Mouse (Mus musculus): ENCODE measurements around the gene Slc16a6. TPM values are rescaled to one million over a fixed set of nuclear protein-coding genes. Genes with fewer than 3 reads are reported as not detected.

The Slc16a6 gene
- total RNA-seq (2021) (1 to 10 TPM; 4.9 to 8.2 TPM), polyA plus RNA-seq (2012; rRNA removed) (1.8 and 2.1 TPM in 2 replicates)
- long read RNA-seq, partial matches to known transcripts: 1 of 4 reads
- long read RNA-seq, other reads (novel, unspliced or antisense): 1 of 4 reads

DNA sequence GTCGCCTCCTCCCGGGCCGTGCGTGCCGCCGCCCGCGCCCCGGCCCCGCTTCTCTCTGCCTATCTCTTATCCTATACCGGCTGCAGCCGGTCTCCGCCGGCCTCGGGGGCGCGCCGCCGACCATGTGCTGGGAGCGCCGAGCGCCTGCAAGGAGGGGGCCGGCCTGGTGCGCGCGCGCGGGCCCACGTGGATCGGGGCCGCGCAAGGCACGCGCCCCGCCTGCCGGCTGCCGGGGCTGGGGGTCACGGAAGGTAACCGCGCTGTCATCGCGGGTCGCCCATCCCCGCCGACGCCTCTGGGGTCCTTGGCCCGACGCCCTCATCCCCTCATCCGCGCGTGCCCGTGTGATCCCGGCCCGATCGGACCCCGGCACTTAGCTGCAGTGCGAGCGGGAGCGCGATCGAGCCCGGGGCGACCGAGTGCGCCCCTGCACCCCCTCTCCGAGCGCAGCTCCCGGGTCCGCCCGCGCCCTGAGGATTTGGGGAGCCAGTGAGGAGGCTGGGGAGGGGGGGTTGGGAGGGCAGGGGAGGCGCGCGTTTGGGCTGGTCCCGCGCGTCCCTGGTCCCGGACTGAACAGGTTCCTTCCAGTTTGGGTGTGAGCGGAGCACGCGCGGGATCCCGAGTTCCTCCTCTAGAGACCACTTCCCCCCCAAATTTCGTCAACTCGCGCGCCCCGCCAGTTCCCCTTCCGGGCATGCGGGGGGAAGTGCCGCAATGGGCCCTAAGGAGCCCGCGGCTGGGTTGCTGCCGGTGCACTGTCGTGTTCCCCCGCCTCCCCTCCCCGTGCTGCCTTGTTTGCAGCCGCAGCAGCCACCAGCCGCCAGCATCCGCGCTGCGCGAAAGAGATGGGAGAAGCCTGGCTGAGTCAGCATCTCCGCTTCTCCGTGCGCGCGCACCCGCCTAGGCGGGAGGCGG is at the start of gene Slc16a6, which contains the start of gene Arsg:
Gene Slc16a6, minus strand, starts transcription at position 428 of the 915 bp plus-strand sequence.
Gene Arsg, plus strand, starts transcription at position 204 of the 915 bp plus-strand sequence.
- H3K27ac ChIP-seq: peak within 1 kb of the TSS; percentile 67
- DNase-seq: peak; percentile 77 to 86
- no peaks in the 10 kb centered on the region for H3K4me1 ChIP-seq (ENCODE audit: control insufficient read depth, insufficient read depth, low read length)
- H3K27me3 ChIP-seq (ENCODE audit: control insufficient read depth, insufficient read depth, low read length): no peaks in the 10 kb centered on the region
- no peaks in the 10 kb centered on the region for H3K79me2 ChIP-seq (replicated peaks; ENCODE audit: control insufficient read depth, insufficient read depth, low read length)
- peak within 1 kb of the TSS; percentile 94 for H3K4me3 ChIP-seq
- peak within 1 kb of the TSS; percentile 93 for H3K9ac ChIP-seq (ENCODE audit: low read depth, low read length)
- TF ChIP-seq CTCF (IDR thresholded peaks at IDR 0.05): no peak
- TF ChIP-seq POLR2A (IDR thresholded peaks at IDR 0.05; ENCODE audit: insufficient read depth, low read depth, low read length): 0 out of 2 replicates have a peak, but pooled peaks have one; percentile 21
- TF ChIP-seq EP300 (IDR thresholded peaks at IDR 0.05; ENCODE audit: insufficient read depth, low read depth, low read length): no peak
- no peaks in the 10 kb centered on the region for H3K36me3 ChIP-seq (ENCODE audit: control insufficient read depth, insufficient read depth, low read length)
- intact Hi-C loops (cut with DNase I): no loop called here
- whole genome bisulfite sequencing: 1% methylated on average over 107 of the region's 111 CpGs

GRCm38 (mm10) chr11:109520958-109521357 is 47.6 kb upstream of the Slc16a6 start:
- intact Hi-C loops (cut with DNase I): no loop called here
- H3K4me3 ChIP-seq: no peak overlapping the region
- H3K4me1 ChIP-seq (ENCODE audit: control insufficient read depth, insufficient read depth, low read length): no peaks in the 10 kb centered on the region
- 58% methylated on average over 7 of the region's 7 CpGs for WGBS
- H3K27ac ChIP-seq: no peak overlapping the region
- no peaks in the 10 kb centered on the region for H3K79me2 ChIP-seq (replicated peaks; ENCODE audit: control insufficient read depth, insufficient read depth, low read length)
- TF ChIP-seq POLR2A (IDR thresholded peaks at IDR 0.05; ENCODE audit: insufficient read depth, low read depth, low read length) (no peak), CTCF (IDR thresholded peaks at IDR 0.05) (no peak), EP300 (IDR thresholded peaks at IDR 0.05; ENCODE audit: insufficient read depth, low read depth, low read length) (no peak)
- no peaks in the 10 kb centered on the region for H3K27me3 ChIP-seq (ENCODE audit: control insufficient read depth, insufficient read depth, low read length)
- no peak for DNase-seq
- H3K9ac ChIP-seq (ENCODE audit: low read depth, low read length): no peak overlapping the region
- H3K36me3 ChIP-seq (ENCODE audit: control insufficient read depth, insufficient read depth, low read length): no peaks in the 10 kb centered on the region

DNA sequence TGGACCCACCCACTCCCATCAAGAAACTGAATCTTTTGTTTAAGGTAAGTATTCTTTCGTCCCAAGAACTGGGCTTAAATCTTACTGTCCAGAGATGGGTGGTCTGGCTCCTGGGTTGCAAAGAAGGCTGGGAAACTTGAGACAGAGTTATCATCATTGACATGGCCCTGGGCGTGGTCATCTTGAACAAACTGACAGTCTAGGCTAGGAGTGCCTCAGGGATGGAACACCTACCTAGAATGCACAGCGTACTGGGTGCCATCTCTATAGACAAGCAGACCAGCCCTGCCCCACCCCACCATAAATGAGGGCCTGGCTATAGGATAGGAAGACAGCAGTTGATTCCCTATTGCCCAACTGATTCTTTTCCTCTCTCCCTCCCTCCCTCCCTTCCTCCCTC is 44.4 kb upstream of the Slc16a6 start:
- H3K36me3 ChIP-seq (ENCODE audit: control insufficient read depth, insufficient read depth, low read length): no peaks in the 10 kb centered on the region
- TF ChIP-seq CTCF (IDR thresholded peaks at IDR 0.05) (no peak), POLR2A (IDR thresholded peaks at IDR 0.05; ENCODE audit: insufficient read depth, low read depth, low read length) (no peak), EP300 (IDR thresholded peaks at IDR 0.05; ENCODE audit: insufficient read depth, low read depth, low read length) (no peak)
- WGBS: 83% methylated on average over 3 of the region's 3 CpGs
- no peak overlapping the region for H3K9ac ChIP-seq (ENCODE audit: low read depth, low read length)
- no peak for DNase-seq
- H3K27ac ChIP-seq: no peak overlapping the region
- no peak overlapping the region for H3K4me3 ChIP-seq
- no peaks in the 10 kb centered on the region for H3K79me2 ChIP-seq (replicated peaks; ENCODE audit: control insufficient read depth, insufficient read depth, low read length)
- no peaks in the 10 kb centered on the region for H3K27me3 ChIP-seq (ENCODE audit: control insufficient read depth, insufficient read depth, low read length)
- no peaks in the 10 kb centered on the region for H3K4me1 ChIP-seq (ENCODE audit: control insufficient read depth, insufficient read depth, low read length)
- intact Hi-C loops (cut with DNase I): no loop called here

DNA sequence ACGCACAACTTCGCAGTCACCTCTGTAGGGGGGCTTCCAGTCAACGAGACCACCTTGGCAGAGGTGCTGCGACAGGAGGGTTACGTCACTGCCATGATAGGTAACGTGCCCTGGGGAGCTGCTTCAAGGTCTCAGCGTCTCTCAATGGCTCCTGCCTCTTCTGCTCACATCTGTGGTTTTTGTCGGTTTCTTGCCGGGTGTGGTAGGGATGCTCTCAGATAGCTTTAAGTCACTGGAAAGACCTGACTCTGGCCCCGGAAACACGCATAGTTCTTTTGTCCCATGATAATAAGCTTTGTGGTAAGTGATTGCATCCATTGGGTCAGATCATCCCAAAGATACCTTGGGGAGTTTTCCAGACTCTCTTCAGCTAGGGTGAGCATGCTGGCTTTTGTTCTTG is 43.9 kb upstream of the Slc16a6 start:
- Histone ChIP-seq H3K79me2 (replicated peaks; ENCODE audit: control insufficient read depth, insufficient read depth, low read length) (no peaks in the 10 kb centered on the region), H3K4me1 (ENCODE audit: control insufficient read depth, insufficient read depth, low read length) (no peaks in the 10 kb centered on the region), H3K9ac (ENCODE audit: low read depth, low read length) (no peak overlapping the region), H3K27ac (no peak overlapping the region), H3K36me3 (ENCODE audit: control insufficient read depth, insufficient read depth, low read length) (no peaks in the 10 kb centered on the region), H3K27me3 (ENCODE audit: control insufficient read depth, insufficient read depth, low read length) (no peaks in the 10 kb centered on the region), H3K4me3 (no peak overlapping the region)
- TF ChIP-seq EP300 (IDR thresholded peaks at IDR 0.05; ENCODE audit: insufficient read depth, low read depth, low read length) (no peak), CTCF (IDR thresholded peaks at IDR 0.05) (no peak), POLR2A (IDR thresholded peaks at IDR 0.05; ENCODE audit: insufficient read depth, low read depth, low read length) (no peak)
- intact Hi-C loops (cut with DNase I): no loop called here
- DNase-seq: no peak
- 86% methylated on average over 11 of the region's 11 CpGs for WGBS

GRCm38 (mm10) chr11:109514064-109514612 is 40.7 kb upstream of the Slc16a6 start:
- no peak for TF ChIP-seq EP300 (IDR thresholded peaks at IDR 0.05; ENCODE audit: insufficient read depth, low read depth, low read length)
- TF ChIP-seq POLR2A (IDR thresholded peaks at IDR 0.05; ENCODE audit: insufficient read depth, low read depth, low read length): no peak
- no peak for TF ChIP-seq CTCF (IDR thresholded peaks at IDR 0.05)
- H3K4me1 ChIP-seq (ENCODE audit: control insufficient read depth, insufficient read depth, low read length): no peaks in the 10 kb centered on the region
- no peak overlapping the region for H3K27ac ChIP-seq
- H3K79me2 ChIP-seq (replicated peaks; ENCODE audit: control insufficient read depth, insufficient read depth, low read length): no peaks in the 10 kb centered on the region
- intact Hi-C loops (cut with DNase I): no loop called here
- no peaks in the 10 kb centered on the region for H3K36me3 ChIP-seq (ENCODE audit: control insufficient read depth, insufficient read depth, low read length)
- 81% methylated on average over 3 of the region's 3 CpGs for WGBS
- no peak for DNase-seq
- no peak overlapping the region for H3K9ac ChIP-seq (ENCODE audit: low read depth, low read length)
- no peaks in the 10 kb centered on the region; the same call in 1 of the 2 replicates for H3K27me3 ChIP-seq (ENCODE audit: control insufficient read depth, insufficient read depth, low read length)
- no peak overlapping the region for H3K4me3 ChIP-seq
